Mouse (Mus musculus) myocyte (in vitro differentiated cells): ENCODE data around the gene Focad.

ENCODE experiments used
- CEBPB ChIP-seq: IDR thresholded peaks from 2 replicates; pipeline ENCODE4 v1.6.1; 2011; ENCODE audit warnings: mild to moderate bottlenecking, moderate library complexity; ENCODE audit not compliant: poor library complexity, insufficient read depth, severe bottlenecking
- E2F4 ChIP-seq: IDR thresholded peaks from one replicate; pipeline ENCODE4 v1.6.1; 2011; ENCODE audit warnings: mild to moderate bottlenecking, control low read depth, moderate library complexity; ENCODE audit not compliant: insufficient read depth
- MYOD1 ChIP-seq, 3 experiments: IDR thresholded peaks; one replicate each; pipeline ENCODE4 v1.6.1; 2011; ENCODE audit warnings: control low read depth in 2 of 3, low read depth in 2 of 3, mild to moderate bottlenecking in 2 of 3, moderate library complexity in 1 of 3; ENCODE audit not compliant: insufficient read length in 2 of 3, control insufficient read depth in 1 of 3
- MYOG ChIP-seq, 3 experiments: IDR thresholded peaks; one replicate each; pipeline ENCODE4 v1.6.1; 2011; ENCODE audit warnings: control low read depth in 2 of 3, low read depth in 2 of 3, mild to moderate bottlenecking in 2 of 3; ENCODE audit not compliant: insufficient read length in 2 of 3, control insufficient read depth in 1 of 3, insufficient read depth in 1 of 3
- POLR2A ChIP-seq: IDR thresholded peaks from one replicate; pipeline ENCODE4 v1.6.1; 2011; ENCODE audit warnings: low read depth, mild to moderate bottlenecking, control low read depth, moderate library complexity; ENCODE audit not compliant: insufficient read length
- POLR2AphosphoS2 ChIP-seq: IDR thresholded peaks from one replicate; pipeline ENCODE4 v1.6.1; 2011; ENCODE audit warnings: low read depth, control low read depth; ENCODE audit not compliant: insufficient read length
- TCF12 ChIP-seq: IDR thresholded peaks from one replicate; pipeline ENCODE4 v1.6.1; 2011; ENCODE audit warnings: mild to moderate bottlenecking, control low read depth; ENCODE audit not compliant: poor library complexity, insufficient read depth, severe bottlenecking
- USF1 ChIP-seq: IDR thresholded peaks from one replicate; pipeline ENCODE4 v1.6.1; 2011; ENCODE audit warnings: low read depth, mild to moderate bottlenecking, control low read depth, moderate library complexity

DNA sequence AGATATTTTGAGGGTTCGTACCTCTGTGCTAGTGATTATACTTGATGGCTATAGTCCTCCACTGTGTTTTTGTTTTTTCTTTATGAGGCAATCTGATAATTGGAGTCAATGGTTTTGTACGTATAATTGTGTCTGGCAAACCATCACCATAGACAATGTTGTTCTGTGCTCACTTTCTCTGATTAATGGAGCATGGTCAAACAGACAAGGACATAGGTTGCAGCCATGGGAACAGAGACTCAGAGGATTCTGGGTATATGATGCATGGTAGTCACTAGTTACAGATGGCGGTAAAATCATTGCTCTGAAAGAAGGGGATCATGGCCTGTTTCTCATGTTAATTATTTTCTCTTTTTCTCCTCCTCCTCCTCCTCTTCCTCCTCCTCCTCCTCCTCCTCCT, 205.1 kb downstream of the Focad start:
- TF ChIP-seq MYOD1 (IDR thresholded peaks at IDR 0.05; ENCODE audit: control insufficient read depth in 1 of 3, insufficient read length in 2 of 3, low read depth in 2 of 3) (no peak), USF1 (no peak), E2F4 (no peak), POLR2AphosphoS2 (no peak), TCF12 (no peak), CEBPB (no peak), POLR2A (no peak), MYOG (IDR thresholded peaks at IDR 0.05; ENCODE audit: control insufficient read depth in 1 of 3, insufficient read depth in 1 of 3, insufficient read length in 2 of 3, low read depth in 2 of 3) (no peak)
